Mouse (Mus musculus): ENCODE measurements around the gene Rai14. TPM values are rescaled to one million over a fixed set of nuclear protein-coding genes. Genes with fewer than 3 reads are reported as not detected.

Rai14 gene
- polyA plus RNA-seq, 1 experiment = 2.3 TPM

DNA sequence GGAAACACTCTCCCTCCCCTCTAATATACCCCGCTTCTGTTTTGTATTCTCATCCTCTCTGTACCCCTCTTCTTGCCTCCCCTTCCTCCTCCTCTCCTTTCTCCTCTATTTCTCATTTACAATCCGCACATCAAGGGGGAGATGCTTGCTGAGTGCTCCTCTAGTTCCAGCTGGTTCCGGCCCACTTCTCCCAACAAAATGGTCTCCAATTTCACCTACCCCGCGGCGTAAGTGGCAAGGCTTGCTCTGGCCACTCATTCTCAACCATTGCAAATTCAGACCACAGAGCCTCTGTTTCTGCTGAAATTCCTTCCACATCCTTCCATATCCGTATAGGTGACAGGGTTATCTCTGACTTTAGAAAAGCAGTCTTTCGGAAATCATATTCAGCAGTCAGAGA is 20.8 kb upstream of the Rai14 start:
- no peak overlapping the region for H3K27ac ChIP-seq (replicated peaks; ENCODE audit: low read depth, low read length)
- no peak overlapping the region for H3K4me3 ChIP-seq (ENCODE audit: insufficient read depth, low read depth, low read length)

DNA sequence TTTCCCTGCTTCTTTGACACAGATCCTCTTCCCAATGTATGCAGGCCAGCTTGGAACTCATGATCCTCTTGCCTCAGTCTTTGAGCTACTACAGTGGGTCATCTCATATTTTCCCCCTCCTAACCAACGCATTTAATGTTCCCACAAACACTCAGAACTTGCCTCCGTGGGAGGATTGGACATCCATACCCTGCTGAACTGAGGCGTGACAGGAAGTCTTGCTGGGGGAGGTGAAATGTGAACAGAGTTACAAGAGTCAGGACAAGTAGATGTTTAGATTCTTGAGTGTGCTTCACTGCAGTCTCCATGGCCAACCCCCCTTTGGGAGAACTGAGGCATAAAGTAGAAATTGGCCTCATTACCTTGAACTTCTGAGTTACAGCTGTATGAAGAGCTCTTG is 17.0 kb upstream of the Rai14 start:
- Histone ChIP-seq H3K27ac (replicated peaks; ENCODE audit: low read depth, low read length) (no peak overlapping the region), H3K4me3 (ENCODE audit: insufficient read depth, low read depth, low read length) (no peak overlapping the region), H3K4me1 (ENCODE audit: control insufficient read depth, insufficient read depth, insufficient read length, low read length) (no peaks in the 10 kb centered on the region)

More for the DNA sequence above, 20.8 kb upstream of the Rai14 start:
- H3K4me1 ChIP-seq (ENCODE audit: control insufficient read depth, insufficient read depth, insufficient read length, low read length) = peaks cover 3% of the 10 kb centered on the region; the same call in 1 of the 2 replicates

DNA sequence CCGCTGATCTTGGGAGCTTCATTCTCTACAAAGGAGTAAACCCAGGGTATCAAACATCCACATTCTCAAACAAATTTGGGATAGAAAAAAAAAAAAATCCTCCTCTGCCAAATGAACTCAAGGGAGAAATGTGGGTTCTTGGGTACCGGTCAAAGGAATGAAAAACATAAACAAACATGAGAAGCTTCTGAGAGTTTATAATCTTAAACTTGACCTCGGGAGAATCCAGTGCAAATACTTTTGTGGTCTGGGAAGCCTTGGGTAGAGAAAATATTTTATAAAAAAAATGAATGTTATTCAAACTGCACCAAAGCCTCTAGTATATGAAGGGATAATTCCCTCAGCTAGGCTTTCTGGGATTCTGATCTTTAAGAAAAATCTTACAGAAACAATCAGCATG is 11.8 kb upstream of the Rai14 start:
- no peak overlapping the region for H3K27ac ChIP-seq (replicated peaks; ENCODE audit: low read depth, low read length)
- H3K4me3 ChIP-seq (ENCODE audit: insufficient read depth, low read depth, low read length) = no peak overlapping the region
- H3K4me1 ChIP-seq (ENCODE audit: control insufficient read depth, insufficient read depth, insufficient read length, low read length) = 0 out of 2 replicates have a peak, but pooled peaks cover 2% of the 10 kb centered on the region

DNA sequence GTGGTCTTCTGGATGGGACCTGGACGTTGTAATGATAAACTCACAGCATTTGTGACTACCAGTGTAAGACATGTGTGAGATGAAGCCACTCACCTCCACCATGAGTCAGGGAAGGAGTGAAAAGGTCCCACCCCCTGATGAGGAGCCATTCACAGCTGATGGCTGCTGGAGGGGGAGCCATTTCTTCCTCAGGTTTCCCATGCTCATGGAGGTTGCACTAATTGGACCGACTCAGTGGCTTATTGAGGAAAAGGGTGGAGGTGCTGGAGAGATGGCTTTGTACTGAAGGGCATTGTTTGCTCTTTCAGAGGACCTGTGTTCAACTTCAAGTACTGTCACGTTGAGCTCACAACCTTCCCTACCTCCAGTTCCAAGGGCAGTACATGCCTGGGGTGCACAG is 10.4 kb upstream of the Rai14 start:
- H3K27ac ChIP-seq (replicated peaks; ENCODE audit: low read depth, low read length) = no peak overlapping the region
- H3K4me3 ChIP-seq (ENCODE audit: insufficient read depth, low read depth, low read length) = no peak overlapping the region
- H3K4me1 ChIP-seq (ENCODE audit: control insufficient read depth, insufficient read depth, insufficient read length, low read length) = 0 out of 2 replicates have a peak, but pooled peaks cover 2% of the 10 kb centered on the region

DNA sequence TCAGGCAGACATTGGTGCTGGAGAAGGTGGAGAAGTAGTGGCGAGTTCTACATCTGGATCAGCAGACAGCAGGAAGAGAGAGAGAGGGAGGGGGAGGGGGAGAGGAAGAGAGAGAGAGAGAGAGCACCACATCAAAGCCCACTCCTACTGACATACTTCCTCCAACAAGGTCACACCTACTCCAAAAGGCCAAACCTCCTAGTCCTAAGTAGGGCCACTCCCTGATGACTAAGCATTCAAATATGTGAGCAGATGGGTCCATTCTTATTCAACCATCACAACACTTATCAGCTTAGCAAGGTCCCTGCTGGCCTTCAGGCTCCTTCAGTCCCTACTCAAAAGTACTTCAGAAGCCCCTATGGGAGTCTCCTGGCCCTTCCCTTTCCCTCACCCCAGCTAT is 9.1 kb upstream of the Rai14 start:
- H3K4me1 ChIP-seq (ENCODE audit: control insufficient read depth, insufficient read depth, insufficient read length, low read length) = 0 out of 2 replicates have a peak, but pooled peaks cover 2% of the 10 kb centered on the region
- no peak overlapping the region for H3K4me3 ChIP-seq (ENCODE audit: insufficient read depth, low read depth, low read length)
- H3K27ac ChIP-seq (replicated peaks; ENCODE audit: low read depth, low read length) = no peak overlapping the region

DNA sequence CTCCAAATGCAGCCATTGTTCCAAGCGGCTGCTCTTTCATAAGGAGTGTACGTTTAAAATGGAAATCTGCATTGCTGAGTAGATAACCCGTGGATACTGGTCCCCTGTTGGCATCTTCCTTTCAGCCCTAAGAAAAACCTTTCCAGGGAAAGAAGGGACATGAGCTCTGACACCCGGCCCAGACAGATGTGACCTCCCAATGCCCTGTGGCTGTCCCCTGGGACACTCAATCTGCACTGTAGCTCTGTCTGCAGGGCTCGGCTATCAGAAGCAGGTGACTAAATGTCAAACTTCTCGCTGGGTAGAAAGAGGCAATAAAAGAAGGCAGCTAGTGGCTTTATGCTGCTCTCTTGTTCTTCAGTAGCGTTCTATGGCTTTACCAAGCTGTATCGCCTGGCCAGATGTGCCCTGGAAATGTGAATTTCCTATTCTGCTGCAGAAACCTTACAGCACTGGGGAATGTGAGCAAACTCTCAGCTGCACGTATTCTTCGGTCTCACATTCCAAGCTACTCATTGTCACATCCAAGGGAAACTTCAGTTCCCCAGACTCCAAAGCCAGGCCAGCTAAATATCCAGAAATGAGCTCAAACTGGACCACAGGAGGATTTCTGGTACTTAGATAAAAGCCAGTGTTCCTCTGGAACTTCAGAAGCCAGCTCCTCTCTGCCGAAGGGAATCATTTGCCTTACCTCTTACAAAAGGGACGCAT is 8.4 kb upstream of the Rai14 start:
- no peak overlapping the region for H3K4me3 ChIP-seq (ENCODE audit: insufficient read depth, low read depth, low read length)
- 0 out of 2 replicates have a peak, but pooled peaks cover 2% of the 10 kb centered on the region for H3K4me1 ChIP-seq (ENCODE audit: control insufficient read depth, insufficient read depth, insufficient read length, low read length)
- no peak overlapping the region for H3K27ac ChIP-seq (replicated peaks; ENCODE audit: low read depth, low read length)

DNA sequence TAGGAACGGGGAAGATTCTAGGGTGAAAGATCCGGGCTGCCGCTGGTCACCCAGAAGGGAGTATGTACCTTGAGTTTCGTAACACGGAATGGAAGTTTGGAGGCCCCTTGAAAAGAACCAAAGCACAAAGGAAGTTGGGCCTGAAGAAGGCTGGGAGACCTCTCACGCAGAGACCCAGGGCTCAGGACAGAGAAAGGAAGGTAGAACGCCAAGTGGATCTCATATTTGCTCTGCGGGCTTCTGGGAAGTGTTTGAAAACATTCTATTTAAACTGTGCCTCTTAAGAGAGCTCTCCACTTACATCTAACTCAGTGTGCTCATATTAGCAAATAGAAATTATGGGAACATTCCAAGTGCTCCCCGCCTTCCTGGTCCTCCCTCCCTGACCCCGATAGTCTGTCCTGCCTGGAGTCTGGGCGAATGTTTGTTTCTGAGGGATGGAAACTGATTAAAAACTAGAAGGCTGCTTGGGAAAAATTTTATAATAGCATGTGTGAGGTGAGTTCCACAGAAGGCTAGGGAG is 6.9 kb upstream of the Rai14 start:
- Histone ChIP-seq H3K4me1 (ENCODE audit: control insufficient read depth, insufficient read depth, insufficient read length, low read length) (0 out of 2 replicates have a peak, but pooled peaks cover 2% of the 10 kb centered on the region), H3K27ac (replicated peaks; ENCODE audit: low read depth, low read length) (no peak overlapping the region), H3K4me3 (ENCODE audit: insufficient read depth, low read depth, low read length) (no peak overlapping the region)

DNA sequence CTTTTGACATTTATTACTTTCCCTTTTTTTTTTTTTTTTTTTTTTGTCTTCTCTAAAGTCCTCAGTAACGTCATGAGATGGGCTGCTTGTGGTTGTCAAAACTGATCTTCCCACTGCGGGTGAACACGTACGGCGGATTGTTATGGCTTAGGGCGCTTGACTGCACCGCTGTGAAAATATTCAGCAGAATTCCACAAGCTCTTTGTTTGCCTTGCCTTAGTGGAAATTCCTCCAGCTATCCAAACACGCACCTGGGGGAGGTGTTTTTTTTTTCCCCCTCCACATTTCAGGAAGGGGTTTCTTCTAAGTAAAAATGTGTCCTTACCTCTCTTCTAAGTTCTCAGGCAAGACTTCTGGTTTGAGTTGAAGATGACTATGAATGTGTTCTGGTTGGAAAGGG is 6.2 kb upstream of the Rai14 start:
- H3K4me3 ChIP-seq (ENCODE audit: insufficient read depth, low read depth, low read length) = no peak overlapping the region
- H3K27ac ChIP-seq (replicated peaks; ENCODE audit: low read depth, low read length) = no peak overlapping the region
- H3K4me1 ChIP-seq (ENCODE audit: control insufficient read depth, insufficient read depth, insufficient read length, low read length) = 0 out of 2 replicates have a peak, but pooled peaks cover 2% of the 10 kb centered on the region

DNA sequence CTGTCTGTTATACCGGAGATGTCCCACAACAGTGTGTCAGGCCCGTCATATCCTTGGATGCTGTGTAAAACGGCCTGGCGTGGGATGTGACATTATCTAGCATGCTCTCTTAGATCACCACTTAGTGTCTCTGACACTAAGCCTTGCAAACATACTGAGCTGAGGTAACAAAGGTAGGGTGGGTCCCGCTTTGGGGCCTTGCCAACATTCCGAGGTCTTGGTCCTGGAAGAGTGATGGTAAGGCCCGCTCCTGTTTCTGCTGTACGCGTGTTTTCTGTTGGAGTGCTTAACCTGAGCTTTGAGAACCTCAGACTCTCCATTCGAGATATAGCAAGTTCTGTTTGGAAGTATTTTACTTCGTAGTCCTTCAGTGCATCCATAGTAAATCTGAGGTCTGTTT is 5.8 kb upstream of the Rai14 start:
- Histone ChIP-seq H3K27ac (replicated peaks; ENCODE audit: low read depth, low read length) (no peak overlapping the region), H3K4me3 (ENCODE audit: insufficient read depth, low read depth, low read length) (no peak overlapping the region), H3K4me1 (ENCODE audit: control insufficient read depth, insufficient read depth, insufficient read length, low read length) (0 out of 2 replicates have a peak, but pooled peaks cover 2% of the 10 kb centered on the region)

DNA sequence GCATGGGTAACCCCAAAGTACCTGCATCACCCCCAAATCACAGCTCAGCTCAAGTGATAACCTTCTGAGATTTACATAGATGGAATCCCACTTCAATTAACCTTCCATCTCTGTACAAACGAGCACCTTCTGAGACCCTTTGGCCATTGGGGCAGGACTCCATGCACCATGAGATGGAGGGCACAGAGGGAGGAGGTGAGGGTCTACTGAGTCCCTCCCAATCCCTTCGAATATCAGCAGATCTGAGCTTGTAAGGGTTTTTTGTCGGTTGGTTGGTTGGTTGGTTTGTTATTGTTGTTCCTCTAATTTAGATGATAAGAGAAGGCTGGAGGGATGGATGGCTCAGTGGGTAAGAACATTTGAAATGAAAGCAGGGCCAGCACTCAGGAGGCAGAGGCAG is 5.1 kb upstream of the Rai14 start:
- H3K4me3 ChIP-seq (ENCODE audit: insufficient read depth, low read depth, low read length) = no peak overlapping the region
- H3K4me1 ChIP-seq (ENCODE audit: control insufficient read depth, insufficient read depth, insufficient read length, low read length) = 0 out of 2 replicates have a peak, but pooled peaks cover 2% of the 10 kb centered on the region
- no peak overlapping the region for H3K27ac ChIP-seq (replicated peaks; ENCODE audit: low read depth, low read length)

DNA sequence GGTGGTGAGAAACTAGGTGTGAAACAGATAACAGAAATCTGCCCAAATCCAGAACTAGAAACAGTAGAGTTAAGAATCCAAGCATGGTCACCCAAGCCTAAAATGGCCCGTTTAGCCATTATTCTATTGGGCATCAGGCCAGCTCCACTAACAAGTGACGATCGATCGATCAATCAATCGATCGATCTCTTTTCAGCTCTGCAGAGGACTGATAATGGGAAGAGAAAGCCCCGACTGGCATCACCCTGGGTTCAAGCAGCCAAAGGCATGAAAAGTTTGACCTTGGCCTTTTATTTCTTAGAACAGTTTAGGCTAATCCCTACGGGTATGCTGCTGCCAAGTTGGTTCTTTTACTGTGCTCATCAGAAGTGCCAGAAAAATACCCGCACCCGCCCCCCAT is 4.3 kb upstream of the Rai14 start:
- no peak overlapping the region for H3K4me3 ChIP-seq (ENCODE audit: insufficient read depth, low read depth, low read length)
- H3K27ac ChIP-seq (replicated peaks; ENCODE audit: low read depth, low read length) = no peak overlapping the region
- 0 out of 2 replicates have a peak, but pooled peaks cover 2% of the 10 kb centered on the region for H3K4me1 ChIP-seq (ENCODE audit: control insufficient read depth, insufficient read depth, insufficient read length, low read length)

DNA sequence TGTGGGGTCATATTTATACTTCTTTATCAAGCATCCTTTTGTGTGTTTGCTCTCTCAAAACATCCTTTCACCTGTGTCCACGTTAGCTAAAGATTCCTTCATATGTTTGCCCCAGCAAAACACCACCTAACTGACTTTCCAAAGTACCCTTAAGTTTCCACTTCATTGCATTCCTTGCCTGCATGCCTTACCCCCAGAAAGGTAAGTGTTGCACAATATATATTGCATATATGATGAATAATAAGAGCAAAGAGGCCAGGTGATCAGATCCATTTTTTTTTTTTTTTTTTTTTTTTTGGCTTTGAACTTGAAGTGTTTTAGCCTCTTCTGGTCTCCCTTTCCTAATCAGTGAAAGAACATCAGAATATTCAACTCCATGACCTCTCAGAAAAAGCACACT is 2.9 kb upstream of the Rai14 start:
- Histone ChIP-seq H3K27ac (replicated peaks; ENCODE audit: low read depth, low read length) (no peak overlapping the region), H3K4me3 (ENCODE audit: insufficient read depth, low read depth, low read length) (no peak overlapping the region), H3K4me1 (ENCODE audit: control insufficient read depth, insufficient read depth, insufficient read length, low read length) (no peaks in the 10 kb centered on the region)

DNA sequence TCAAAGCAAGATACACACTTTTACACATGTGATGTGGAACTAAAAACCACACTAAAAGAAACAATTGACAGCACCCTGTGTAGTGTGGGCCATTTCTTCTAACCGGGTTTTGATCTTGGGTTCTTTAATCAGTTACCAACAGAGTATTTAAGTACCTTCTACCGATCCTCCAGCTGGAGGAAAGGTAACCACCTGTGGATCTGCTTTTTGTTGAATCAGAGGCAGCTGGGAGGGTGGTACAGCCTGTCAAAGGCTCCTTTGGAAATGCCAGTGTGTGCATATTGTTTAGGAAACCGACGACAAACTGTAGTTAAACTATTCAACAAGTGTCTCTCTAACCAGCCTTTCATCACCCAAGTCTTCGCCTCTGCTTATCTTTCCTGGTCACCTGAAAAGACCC is 1.5 kb upstream of the Rai14 start:
- no peaks in the 10 kb centered on the region for H3K4me1 ChIP-seq (ENCODE audit: control insufficient read depth, insufficient read depth, insufficient read length, low read length)
- H3K27ac ChIP-seq (replicated peaks; ENCODE audit: low read depth, low read length) = no peak overlapping the region
- no peak overlapping the region for H3K4me3 ChIP-seq (ENCODE audit: insufficient read depth, low read depth, low read length)

DNA sequence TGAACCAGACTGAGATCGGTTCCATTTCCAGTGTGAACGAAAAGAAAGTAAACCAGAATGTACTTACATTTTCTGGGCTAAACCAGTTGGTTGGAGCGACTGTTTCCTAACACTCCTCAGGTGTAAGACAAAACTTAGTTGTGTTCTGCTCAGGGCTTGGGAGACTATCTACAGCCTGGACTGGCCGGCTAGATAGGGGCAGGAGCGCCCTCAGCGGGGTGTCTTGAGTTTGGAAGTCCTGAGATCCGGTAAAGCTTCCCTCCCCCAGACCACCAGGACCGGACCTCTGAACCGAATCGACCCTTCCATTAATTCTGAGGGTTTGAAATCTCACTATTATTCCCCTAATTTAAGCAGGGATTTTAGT is 698 bp upstream of the Rai14 start:
- H3K4me3 ChIP-seq (ENCODE audit: insufficient read depth, low read depth, low read length) = peak overlapping the region; percentile 81
- no peaks in the 10 kb centered on the region for H3K4me1 ChIP-seq (ENCODE audit: control insufficient read depth, insufficient read depth, insufficient read length, low read length)
- peak overlapping the region; percentile 73 for H3K27ac ChIP-seq (replicated peaks; ENCODE audit: low read depth, low read length)

DNA sequence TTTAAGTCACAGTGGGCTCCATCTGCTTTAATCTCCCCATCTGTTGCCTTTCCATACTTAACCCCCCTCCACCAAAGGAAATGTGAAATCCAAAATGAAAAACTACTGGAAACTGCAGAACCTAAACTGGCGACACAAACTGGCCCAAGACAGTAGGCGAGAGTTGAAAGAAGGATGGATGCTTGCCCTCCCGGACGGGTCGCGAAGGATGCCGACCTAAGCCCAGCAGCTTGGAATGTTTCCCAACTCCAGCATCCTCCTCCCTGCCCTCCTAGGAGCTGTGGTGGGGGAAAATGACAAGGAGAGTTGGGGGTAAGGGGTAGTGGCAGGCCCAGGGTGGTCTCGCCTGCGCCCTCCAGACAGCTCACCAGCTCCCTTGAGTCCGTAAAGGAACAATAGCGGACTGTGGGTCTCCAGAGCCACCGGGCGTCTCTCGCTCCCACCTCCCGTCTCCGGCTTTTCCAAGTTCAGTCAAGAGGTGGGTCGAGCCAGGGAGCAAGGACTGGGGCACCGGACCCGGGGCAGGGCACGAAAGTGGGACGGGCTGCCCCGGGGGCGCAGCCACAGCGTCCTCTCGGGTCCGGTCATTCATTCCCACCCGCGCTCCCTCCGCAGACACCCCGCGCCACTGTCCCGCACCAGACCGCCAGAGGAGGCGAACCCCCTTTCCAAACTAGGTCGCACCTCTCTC is 653 bp downstream of the Rai14 start:
- Histone ChIP-seq H3K4me1 (ENCODE audit: control insufficient read depth, insufficient read depth, insufficient read length, low read length) (no peaks in the 10 kb centered on the region), H3K27ac (replicated peaks; ENCODE audit: low read depth, low read length) (peak overlapping the region; percentile 59), H3K4me3 (ENCODE audit: insufficient read depth, low read depth, low read length) (peak overlapping the region; percentile 81)
